Mouse (Mus musculus): ENCODE measurements around the gene Ltb4r1.

DNA sequence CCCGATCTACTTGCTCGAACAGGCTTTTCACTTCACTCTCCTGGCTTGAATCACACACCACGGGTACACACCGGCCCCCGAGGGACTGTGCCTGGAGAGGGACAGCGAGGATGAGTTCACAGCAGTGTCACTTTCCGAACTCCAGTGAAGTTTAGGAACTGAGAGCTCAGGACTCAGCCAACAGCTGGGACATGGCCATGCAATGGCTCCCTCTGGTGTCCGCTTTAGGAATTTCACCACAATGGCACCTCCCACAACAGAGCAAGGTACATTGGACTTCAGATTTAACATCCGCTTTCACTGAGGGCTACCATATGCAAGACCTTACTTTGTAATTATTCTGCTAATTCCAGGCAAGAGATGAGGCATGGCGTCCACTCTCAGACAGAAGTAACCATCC, 22.1 kb upstream of the Ltb4r1 start:
- peak; percentile 99; the same call in 1 of the 2 replicates for TF ChIP-seq CTCF (conservative IDR thresholded peaks at IDR 0.05; ENCODE audit: insufficient read depth, insufficient read length, low read depth, low read length)
- no peak for TF ChIP-seq POLR2A (IDR thresholded peaks at IDR 0.05; ENCODE audit: low read depth, low read length)
